Mouse (Mus musculus) adipocyte (in vitro differentiated cells): Measurements from ENCODE around the gene Stx3.

Source experiments
- DNase-seq: peaks from one replicate; pipeline ENCODE4 v3.0.0-alpha.2; 2016; ENCODE audit warnings: low spot score

Gene Stx3

DNA sequence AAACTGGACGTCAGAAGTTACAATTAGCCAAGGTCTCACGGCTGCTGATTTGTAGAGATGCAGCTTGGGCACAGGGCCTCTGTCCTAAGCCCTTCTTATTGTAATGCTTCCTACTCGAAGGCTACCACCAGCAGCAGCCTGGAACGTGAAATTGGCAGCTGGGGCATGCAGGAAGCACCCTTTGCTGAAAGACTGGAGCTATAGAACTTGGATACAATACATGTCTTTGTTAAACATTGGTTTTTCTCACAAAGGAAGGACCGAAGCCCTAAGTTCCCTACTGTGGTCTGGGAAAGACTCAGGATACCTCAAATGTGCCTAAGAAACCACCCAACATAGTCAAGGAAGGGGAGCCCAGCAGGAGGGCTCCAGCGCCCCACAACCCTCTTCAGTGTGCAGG lies 11.4 kb downstream of the Stx3 start:
- DNase-seq, result no peak

DNA sequence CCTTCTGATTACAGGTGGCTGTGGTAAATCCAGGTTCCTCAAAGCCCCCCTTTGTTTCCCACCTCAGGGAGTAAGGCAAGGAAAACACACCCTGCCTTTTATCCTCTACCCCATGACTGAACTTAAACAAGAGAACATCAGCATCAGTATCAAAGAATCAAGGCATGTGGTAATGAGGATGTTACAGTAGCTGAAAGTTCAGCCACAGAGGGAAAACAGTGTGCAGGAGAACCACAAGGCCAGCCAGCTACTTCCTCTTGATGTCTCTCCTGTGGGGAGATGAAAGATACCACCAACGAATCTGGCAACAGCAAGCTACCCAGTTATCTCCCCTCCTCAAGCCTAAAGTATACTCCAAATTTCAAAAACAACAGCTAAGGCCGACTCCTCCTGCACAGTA lies 12.0 kb downstream of the Stx3 start:
- no peak for DNase-seq

DNA sequence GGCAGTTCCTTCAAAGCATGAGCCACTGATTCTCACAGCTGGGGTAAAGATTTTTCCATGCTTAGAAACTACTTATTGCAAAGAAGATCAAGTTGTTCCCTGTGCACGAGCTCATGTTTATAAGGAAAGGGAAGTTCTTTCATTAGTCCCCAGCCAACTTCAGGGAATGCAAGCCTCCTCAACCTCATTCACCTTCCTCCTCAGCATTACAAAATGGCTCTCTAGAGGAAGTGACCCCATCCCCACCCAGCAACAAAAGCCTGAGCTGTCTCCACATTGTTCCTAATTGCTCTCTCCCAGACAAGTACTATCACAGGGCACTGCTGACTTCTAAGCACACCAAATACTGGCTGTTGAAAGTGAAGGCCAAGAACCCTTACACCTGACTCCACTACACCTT lies 14.8 kb downstream of the Stx3 start:
- no peak for DNase-seq

DNA sequence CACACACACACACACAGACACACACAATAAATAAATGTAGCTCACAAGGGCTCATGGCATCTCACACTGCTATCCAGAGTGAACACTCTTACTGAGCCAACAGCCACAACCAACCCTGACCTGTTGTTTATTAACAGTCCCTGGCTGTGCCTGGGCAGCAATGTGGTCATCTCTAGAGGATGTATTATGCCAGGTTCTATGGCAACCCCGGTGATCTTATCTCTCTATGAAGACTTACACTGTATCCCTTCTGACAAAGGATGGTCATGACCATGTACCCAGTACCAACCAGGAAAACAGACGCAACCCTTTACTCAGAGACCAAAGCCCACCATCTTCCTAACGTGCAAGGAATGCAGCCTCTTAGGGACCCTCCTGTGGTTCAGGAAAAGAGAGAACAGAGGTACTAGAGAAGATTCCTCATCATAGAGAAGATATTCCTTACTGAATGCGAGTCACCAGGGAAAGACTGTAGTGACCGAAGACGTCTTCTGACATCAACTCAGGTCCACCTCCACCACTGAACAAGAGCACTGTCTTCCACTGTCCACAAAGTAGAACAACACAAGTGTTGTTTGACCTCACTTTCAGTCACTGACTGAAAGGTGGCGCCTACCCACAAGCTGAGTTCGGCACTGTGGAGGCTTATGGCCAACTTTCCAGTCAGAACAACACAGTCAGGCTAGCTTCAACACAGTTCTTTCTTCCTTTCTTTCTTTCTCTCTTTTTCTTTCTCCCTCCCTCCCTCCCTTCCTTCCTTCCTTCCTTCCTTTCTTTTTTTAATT lies 18.5 kb downstream of the Stx3 start:
- no peak for DNase-seq

DNA sequence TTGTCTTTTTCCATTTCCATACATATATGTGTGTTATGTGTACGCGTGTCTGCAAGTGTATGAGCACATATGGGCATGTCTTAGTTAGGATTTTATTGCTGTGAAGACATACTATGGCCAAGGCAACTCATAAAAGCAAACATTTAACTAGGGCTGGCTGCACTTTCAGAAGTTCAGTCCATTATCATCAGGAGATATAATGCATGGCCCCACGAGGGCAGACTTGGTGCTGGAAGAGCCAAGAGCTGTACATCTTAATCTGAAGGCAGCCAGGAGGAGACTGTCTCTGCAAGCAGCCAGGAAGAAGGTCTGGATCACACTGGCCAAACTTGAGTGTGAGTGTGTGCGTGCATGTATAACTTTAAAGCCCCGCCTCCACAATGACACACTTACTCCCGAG lies 24.8 kb downstream of the Stx3 start:
- no peak for DNase-seq

DNA sequence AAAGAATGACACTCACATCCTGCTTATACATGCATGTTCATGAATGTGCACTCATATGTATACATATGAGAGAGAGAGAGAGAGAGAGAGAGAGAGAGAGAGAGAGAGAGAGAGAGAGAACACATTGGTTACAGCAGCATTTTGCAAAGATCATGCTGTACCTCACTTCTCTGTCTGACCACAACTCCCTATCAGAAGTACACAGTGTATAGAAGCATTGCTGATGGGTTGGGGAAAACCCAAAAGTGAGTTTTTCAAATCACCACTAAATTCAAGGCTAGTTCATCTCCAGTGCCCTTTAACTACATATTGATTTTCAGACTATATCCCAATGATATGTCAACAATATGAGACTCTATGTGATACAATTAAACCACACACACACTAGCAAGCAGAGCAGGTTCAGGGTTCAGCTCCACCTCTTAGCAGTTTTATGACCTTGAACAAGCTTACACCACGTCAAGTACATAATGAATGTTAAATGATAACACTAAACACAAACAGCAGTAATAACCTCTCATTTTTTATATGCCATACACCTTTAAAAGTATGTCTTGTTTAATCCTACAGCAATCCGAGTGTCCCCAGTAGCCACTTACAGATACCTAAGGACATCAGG lies 25.4 kb downstream of the Stx3 start:
- no peak for DNase-seq

DNA sequence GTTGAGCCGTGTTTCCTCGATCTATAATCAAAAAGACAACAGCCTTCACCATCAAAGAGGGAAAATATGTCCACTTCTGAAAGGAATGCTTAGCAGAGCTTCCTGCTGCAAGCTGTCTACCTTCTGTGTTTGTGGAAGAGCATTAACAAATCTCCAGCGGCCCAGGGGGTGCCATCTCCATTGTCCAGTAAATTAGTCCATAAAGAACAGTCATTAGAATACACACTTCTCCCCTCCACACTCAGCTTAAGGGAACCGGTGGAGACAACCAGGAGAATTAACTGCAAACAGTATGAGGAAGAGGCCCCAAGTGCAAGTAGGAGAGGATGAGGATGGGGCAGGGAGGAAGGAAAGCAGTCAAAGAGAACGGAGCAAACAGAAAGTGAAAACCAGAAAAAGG lies 27.4 kb downstream of the Stx3 start:
- DNase-seq, result no peak

GRCm38 (mm10) chr19:11788876-11789275 lies 30.3 kb downstream of the Stx3 start:
- no peak for DNase-seq

- DNase-seq, result no peak
Measured at GRCm38 (mm10) chr19:11787826-11788225, 31.4 kb downstream of the Stx3 start.

DNA sequence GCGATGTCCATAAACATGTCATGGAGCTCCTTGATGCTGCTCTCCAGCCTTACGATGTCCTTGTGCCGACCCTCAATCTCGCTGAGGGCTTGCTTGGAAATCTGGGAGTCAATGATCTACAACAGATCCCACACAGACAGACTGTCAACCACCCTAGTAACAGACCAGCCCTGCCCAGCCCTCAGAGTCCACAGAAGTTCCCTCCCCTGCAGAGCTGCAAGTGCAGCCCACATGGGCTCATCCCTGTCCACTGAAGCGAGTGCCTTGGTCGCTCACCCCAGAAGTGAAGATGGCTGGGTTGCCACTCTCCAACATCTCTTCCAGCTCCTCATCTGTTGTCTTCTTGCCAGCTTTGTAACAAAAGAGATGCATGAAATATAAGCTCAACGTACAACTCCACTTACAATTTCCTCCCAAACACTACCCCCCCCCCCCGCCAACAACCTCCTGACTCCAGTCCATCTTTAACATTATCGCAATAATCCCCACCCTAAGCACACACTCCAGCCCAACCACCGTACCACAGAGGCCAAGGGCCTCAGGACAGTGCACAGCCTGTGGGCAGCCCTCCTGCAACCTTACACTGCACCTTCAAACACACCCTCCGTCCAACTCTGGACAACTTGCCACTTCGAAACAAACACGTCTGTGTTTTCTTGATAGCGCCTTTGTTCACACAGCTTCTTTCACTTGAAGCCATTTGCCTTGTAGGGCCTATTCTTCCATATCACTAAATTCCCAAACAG lies 33.6 kb downstream of the Stx3 start:
- no peak for DNase-seq

- DNase-seq, result peak; percentile 78
Measured at GRCm38 (mm10) chr19:11777191-11777865, 41.9 kb downstream of the Stx3 start.

DNA sequence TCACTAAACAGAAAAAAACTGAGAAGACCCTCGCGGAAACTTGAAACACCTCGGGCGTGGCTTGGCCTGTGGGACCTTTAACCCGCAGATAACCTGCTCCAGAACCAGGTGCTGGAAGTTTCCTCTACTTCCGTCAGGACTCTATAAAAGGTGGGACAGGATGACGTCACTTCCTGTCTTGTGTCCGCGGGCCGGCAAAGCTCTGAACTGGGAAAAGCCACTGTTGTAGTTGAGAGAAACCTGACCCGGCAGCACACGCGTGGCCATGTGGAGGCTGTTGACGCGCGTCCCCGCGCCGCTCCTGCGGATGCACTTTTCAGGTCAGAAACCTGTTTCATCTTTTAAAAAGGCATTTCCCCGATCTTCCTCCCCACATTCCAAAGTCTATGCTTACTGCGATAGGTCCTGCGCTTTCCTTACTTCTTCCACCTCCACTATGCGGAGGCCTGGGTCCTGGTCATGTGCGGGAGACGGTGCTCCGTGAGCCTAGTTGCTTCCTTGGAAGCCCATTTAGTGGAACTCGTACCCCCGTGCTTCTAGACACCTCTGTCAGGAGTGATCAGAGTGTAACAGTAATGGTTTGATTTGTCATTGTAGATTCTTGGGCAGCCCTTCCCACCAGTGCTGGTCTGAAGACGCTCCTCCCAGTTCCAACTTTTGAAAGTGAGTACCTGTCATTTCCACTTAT lies 48.9 kb downstream of the Stx3 start, which contains the start of gene Mrpl16:
Mrpl16 (plus strand) TSS at position 187 of the 688 bp plus-strand sequence.
- DNase-seq, result peak; percentile 96

DNA sequence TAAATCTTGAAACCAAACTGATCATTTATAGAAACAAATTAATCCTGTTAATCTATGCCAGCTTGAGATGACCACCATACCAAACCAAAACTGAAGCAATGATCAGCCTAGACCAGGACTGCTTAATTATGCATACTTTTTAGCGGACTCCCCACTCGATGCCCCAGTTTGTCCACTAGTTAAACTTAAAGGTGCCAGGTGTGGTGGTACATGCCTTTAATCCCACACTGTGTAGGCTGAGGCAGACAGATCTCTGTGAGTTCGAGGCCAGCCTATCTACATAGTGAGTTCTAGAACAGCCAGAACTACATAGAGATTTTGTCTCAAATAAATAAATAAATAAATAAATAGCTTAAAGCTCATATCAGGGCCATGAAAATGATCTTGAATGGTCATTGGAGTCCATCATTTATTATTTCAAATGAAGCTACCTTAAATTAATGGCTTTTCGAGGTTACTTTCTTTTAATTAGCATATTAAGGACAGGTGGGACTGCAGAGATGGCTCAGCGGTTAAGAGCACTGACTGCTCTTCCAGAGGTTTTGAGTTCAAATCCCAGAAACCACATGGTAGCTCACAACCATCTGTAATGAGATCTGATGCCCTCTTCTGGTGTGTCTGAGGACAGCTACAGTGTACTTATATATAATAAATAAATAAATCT lies 49.8 kb downstream of the Stx3 start:
- DNase-seq, result no peak

DNA sequence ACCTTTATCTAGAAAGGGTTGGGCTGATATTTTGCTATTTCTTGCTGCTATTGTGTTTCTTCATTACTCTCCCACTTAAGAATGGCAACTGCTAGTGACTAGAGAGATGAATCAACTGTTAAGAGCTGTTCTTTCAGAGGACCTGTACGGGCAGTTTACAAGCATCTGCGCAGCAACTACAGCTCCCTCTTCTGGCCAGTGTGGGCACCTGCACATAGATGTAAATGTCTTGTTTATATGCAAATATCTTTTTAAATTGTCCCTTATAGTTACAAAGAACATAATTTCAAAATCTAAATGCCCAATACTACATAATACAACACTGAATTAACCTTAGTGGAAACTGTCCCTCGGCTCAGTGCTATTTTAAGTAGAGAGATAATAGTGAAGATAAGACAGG lies 51.0 kb downstream of the Stx3 start:
- DNase-seq, result peak; percentile 33

DNA sequence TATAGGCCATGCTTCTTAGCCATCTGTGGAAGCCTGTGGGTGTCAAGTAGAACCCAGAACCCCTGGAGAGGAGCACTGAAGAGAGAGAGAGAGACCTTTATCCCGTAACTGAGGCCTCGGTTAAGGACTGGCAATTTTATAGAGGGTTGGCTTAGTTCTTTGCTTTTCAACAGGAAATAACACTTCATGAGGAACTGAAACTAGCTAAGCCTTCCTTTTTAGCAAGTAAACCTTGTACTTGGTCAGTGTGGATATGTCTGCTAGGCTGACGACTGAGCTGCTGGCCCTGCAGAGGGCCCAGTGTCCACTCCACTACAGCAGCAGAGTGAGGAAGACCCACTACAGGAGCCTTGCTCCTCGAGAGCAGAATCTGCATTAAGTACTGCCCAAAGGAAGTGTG lies 52.8 kb downstream of the Stx3 start:
- DNase-seq, result no peak

DNA sequence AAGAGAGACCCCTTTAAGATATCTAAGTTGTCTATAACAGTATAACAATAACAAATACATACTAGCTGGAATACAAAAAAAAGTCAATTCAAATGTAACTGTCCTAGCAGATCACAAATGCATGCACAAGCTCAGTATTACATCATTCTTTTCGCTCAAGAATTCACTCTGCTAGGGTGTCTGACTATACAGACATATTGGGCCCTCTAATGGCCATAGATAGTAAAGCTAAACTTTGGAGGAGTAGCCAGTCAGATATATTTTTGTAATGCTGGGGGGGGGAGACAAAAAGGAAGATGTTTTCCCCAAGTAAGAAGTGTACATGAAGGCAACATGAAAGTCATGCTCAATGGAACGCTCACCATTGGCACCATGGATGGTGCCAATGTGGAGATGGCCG lies 54.1 kb downstream of the Stx3 start:
- DNase-seq, result no peak

DNA sequence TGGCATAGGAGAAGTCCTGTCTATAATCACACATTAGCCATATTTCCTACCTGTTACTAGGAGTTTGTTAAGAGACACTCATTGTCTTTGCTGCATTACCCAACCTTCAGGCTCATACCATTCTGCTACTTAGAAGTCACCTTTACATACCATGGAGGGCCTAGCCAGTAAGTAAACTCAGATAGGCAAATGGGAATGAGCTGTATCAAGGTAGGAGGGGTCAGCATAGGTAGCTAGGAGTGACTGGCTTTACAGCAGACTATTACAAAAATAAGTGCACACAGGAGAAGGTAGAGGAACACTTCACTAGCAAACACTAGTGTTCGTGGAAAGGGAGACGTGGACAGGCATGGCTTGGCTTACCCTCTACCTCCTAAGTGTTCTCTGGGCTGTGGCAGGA lies 71.9 kb downstream of the Stx3 start, which contains the start of gene Gif:
Gif (plus strand) TSS at position 257 of the 400 bp plus-strand sequence.
- no peak for DNase-seq

- no peak for DNase-seq
Measured at GRCm38 (mm10) chr19:11745680-11746079, 73.5 kb downstream of the Stx3 start.

DNA sequence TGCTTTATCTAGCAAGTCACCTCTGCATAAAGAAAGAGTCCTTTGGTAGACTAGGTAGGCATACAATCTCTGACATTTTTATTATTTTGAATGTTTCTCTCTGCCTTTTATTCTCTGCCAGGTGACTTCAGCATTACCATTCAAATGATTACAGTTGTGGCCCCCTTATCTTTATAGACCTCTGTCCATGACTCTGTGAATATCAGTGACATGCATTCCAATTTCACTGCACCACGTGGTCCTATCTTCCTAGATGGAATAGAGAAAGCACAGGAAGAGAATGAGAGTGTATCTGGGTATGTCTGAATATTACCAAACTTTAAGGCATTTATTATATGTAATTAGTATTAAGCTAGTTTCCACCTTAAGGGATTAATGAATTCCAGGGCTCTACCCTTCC lies 82.7 kb downstream of the Stx3 start:
- DNase-seq, result no peak

DNA sequence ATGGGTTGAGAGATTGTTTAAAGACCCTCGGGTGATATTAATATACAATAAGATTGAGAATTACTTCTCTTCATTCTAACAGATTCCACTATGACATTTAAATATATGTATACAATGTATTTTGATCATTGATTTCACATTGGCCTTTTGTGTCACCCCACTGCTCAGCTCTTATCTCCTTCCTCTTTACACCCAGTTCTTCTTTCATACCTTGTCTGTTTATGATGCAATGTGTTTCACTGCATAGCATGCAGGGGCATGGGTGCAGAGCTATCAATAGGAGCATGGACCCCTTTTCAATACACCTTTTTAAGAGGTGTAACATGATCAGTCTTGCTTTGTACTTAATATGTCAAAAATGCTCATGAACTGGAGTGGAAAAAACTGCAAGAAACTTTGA lies 88.9 kb downstream of the Stx3 start:
- DNase-seq, result no peak

- no peak for DNase-seq
Measured at GRCm38 (mm10) chr19:11727304-11727703, 91.9 kb downstream of the Stx3 start.
